Mouse (Mus musculus) embryonic fibroblast, embryonic 13.5 days (primary cell): ENCODE measurements at regions not wholly inside any gene's neighbourhood (a gene's known extent, or its start where the extent isn't known, plus 50 kb on each side); places are given as distances from the start of the nearest gene placed in this dataset.

Experiments used
- CTCF ChIP-seq: IDR thresholded peaks from 2 replicates; pipeline ENCODE4 v1.5.1; 2011; ENCODE audit warnings: mild to moderate bottlenecking, control low read depth, low read length, moderate library complexity, borderline replicate concordance; ENCODE audit not compliant: insufficient read depth
- POLR2A ChIP-seq: IDR thresholded peaks from 2 replicates; pipeline ENCODE4 v1.6.1; 2011; ENCODE audit warnings: low read depth, mild to moderate bottlenecking, control low read depth, low read length, moderate library complexity

DNA sequence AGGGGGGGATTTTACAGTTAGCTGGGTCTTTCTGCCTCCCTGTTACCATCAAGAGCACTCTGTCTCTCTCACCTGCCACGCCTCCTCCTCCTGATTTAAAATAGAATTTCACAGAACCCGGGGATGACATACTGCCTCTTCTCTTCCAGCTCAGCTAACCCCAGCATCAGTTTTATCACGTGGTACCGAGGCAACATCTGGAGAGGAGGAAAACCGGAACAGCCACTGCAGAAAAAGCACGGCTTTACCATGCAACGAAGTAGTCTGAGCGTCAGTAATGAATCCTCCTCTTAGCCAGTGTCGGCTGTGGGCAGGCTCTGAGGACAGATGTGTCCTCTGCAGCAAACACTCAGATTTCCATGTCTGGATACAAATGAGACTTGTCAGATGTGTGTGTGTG lies 134.2 kb upstream of the Gm17728 start:
- TF ChIP-seq CTCF (no peak), POLR2A (no peak)
